Mouse (Mus musculus): ENCODE measurements at regions not wholly inside any gene's neighbourhood (a gene's known extent, or its start where the extent isn't known, plus 50 kb on each side); places are given as distances from the start of the nearest gene placed in this dataset.

DNA sequence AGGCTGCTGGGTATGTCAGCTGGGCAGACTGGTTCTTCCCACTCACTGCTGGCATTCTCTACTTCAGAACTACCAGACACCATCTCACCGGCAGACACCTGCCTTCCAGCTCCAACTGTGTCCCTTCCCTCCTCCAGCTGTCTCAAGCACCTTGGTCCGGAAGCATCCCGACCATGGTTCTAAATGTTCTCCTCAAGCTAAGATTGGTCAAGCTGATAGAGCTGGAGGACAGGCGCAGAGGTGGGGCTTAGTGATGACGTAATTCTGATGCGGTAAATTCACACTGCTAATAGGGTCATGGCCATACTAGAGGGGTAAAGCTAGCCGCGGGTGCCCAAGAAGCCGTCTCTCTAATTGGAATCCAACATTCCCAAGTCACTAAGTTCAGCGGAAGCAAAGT is 126.1 kb upstream of the Cdkn3 start:
- Histone ChIP-seq H3K27ac (replicated peaks; ENCODE audit: low read depth, low read length) (no peak overlapping the region), H3K4me1 (ENCODE audit: control insufficient read depth, insufficient read depth, low read length) (no peaks in the 10 kb centered on the region), H3K4me2 (ENCODE audit: low read length) (no peak overlapping the region), H3K9me3 (ENCODE audit: control insufficient read depth, low read length) (no peaks in the 10 kb centered on the region), H3K27me3 (ENCODE audit: control insufficient read depth, insufficient read depth, low read length) (no peaks in the 10 kb centered on the region), H3K9ac (replicated peaks; ENCODE audit: low read length) (no peak overlapping the region), H3K36me3 (ENCODE audit: control insufficient read depth, insufficient read depth, low read length) (no peaks in the 10 kb centered on the region), H3K4me3 (replicated peaks; ENCODE audit: low read depth, low read length) (no peak overlapping the region)
- ATAC-seq (ENCODE audit: low FRiP score, low TSS enrichment) (no peak), DNase-seq (no peak)
- WGBS = 91% methylated on average over 10 of the region's 10 CpGs

DNA sequence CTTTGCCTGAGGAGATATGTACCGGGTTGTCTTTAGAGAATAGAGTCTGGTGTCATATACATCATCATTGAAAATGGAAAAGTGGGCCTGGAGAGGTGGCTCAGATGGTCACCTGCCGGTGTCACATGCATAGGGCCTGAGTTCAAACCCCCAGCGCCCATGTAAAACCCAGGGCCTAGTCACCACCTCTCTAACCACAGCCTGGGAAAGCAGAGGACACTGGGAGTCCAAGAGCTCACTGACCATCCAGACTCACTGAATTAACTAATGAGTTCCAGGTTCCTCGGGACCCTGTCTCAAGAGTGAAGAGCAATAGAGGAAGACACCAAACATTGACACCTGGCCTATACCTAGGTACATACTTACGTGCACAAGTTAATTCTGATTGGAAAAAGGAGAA is 132.7 kb upstream of the Cdkn3 start:
- H3K9ac ChIP-seq (replicated peaks; ENCODE audit: low read length) = no peak overlapping the region
- no peaks in the 10 kb centered on the region for H3K9me3 ChIP-seq (ENCODE audit: control insufficient read depth, low read length)
- 94% methylated on average over 5 of the region's 5 CpGs for WGBS
- H3K4me2 ChIP-seq (ENCODE audit: low read length) = no peak overlapping the region
- DNase-seq = no peak
- H3K27ac ChIP-seq (replicated peaks; ENCODE audit: low read depth, low read length) = no peak overlapping the region
- no peaks in the 10 kb centered on the region for H3K4me1 ChIP-seq (ENCODE audit: control insufficient read depth, insufficient read depth, low read length)
- no peak for ATAC-seq (ENCODE audit: low FRiP score, low TSS enrichment)
- H3K27me3 ChIP-seq (ENCODE audit: control insufficient read depth, insufficient read depth, low read length) = no peaks in the 10 kb centered on the region
- H3K4me3 ChIP-seq (replicated peaks; ENCODE audit: low read depth, low read length) = no peak overlapping the region
- H3K36me3 ChIP-seq (ENCODE audit: control insufficient read depth, insufficient read depth, low read length) = no peaks in the 10 kb centered on the region

DNA sequence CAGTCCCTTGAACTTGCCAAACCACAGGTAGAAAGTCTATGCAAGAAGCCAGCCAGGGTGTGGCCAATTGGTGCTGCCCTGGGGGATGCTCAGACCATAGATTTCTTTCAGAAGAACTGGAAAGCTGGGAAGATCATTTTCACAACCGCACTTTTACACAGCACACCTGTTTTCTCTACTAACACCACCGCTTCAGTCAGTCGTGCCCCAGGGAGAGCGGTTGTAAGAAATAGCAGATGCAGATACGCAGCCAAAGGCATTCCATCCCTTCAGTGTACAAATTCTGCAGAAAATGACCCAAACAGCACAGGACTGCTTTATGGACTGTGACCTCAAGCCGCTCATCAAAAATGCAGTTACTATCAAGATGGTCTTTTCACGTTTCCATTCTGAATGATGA is 134.6 kb upstream of the Cdkn3 start:
- H3K4me3 ChIP-seq (replicated peaks; ENCODE audit: low read depth, low read length) = no peak overlapping the region
- no peak overlapping the region for H3K9ac ChIP-seq (replicated peaks; ENCODE audit: low read length)
- no peaks in the 10 kb centered on the region for H3K4me1 ChIP-seq (ENCODE audit: control insufficient read depth, insufficient read depth, low read length)
- no peak overlapping the region for H3K27ac ChIP-seq (replicated peaks; ENCODE audit: low read depth, low read length)
- DNase-seq = no peak
- H3K9me3 ChIP-seq (ENCODE audit: control insufficient read depth, low read length) = no peaks in the 10 kb centered on the region
- H3K4me2 ChIP-seq (ENCODE audit: low read length) = no peak overlapping the region
- no peak for ATAC-seq (ENCODE audit: low FRiP score, low TSS enrichment)
- no peaks in the 10 kb centered on the region for H3K36me3 ChIP-seq (ENCODE audit: control insufficient read depth, insufficient read depth, low read length)
- 85% methylated on average over 7 of the region's 7 CpGs for WGBS
- H3K27me3 ChIP-seq (ENCODE audit: control insufficient read depth, insufficient read depth, low read length) = no peaks in the 10 kb centered on the region

DNA sequence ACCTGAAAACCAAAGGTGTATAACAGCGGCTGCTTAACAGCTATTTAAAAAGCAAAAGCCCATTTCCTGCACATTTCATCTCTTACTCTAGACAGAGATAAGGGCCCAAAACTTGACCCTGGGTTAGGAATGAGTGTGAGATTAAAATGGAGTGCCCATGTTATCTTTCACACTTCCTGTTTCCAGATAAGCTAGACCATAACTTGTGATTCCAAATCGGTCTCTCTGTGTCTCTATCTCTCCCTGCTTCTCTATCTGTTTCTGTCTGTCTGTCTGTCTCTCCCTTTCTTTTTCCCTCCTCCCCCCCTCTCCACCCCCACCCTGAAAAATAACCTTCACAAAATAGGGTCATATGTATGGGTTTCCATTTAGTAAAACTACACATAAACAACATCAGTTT is 136.7 kb upstream of the Cdkn3 start:
- ATAC-seq (ENCODE audit: low FRiP score, low TSS enrichment) = no peak
- no peak overlapping the region for H3K9ac ChIP-seq (replicated peaks; ENCODE audit: low read length)
- H3K27ac ChIP-seq (replicated peaks; ENCODE audit: low read depth, low read length) = no peak overlapping the region
- H3K4me2 ChIP-seq (ENCODE audit: low read length) = no peak overlapping the region
- no peaks in the 10 kb centered on the region for H3K36me3 ChIP-seq (ENCODE audit: control insufficient read depth, insufficient read depth, low read length)
- no peaks in the 10 kb centered on the region for H3K9me3 ChIP-seq (ENCODE audit: control insufficient read depth, low read length)
- no peak for DNase-seq
- WGBS = 93% methylated on average over 2 of the region's 2 CpGs
- no peak overlapping the region for H3K4me3 ChIP-seq (replicated peaks; ENCODE audit: low read depth, low read length)
- H3K27me3 ChIP-seq (ENCODE audit: control insufficient read depth, insufficient read depth, low read length) = no peaks in the 10 kb centered on the region
- H3K4me1 ChIP-seq (ENCODE audit: control insufficient read depth, insufficient read depth, low read length) = no peaks in the 10 kb centered on the region

DNA sequence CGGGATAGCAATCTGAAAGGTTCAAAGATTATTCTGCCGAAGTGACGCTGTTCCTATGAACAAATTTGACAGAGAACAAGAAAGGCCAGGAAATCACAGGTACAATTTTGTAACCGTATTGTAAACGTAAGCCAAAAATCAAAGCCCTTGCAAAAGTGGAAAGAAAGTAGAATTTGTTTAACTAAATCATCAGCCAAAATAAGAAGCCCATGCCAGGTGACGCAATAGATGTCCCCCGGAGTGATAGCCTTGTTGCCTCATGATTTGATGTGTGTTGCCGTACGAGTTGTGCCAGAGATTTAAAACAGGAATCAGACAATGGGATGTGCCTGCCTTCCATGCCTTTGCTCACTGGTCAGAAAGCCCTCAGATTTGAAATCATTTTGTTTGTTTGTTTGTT is 144.3 kb upstream of the Cdkn3 start:
- Histone ChIP-seq H3K4me1 (ENCODE audit: control insufficient read depth, insufficient read depth, low read length) (no peaks in the 10 kb centered on the region), H3K9ac (replicated peaks; ENCODE audit: low read length) (no peak overlapping the region), H3K9me3 (ENCODE audit: control insufficient read depth, low read length) (no peaks in the 10 kb centered on the region), H3K4me2 (ENCODE audit: low read length) (no peak overlapping the region), H3K4me3 (replicated peaks; ENCODE audit: low read depth, low read length) (no peak overlapping the region), H3K27ac (replicated peaks; ENCODE audit: low read depth, low read length) (no peak overlapping the region), H3K36me3 (ENCODE audit: control insufficient read depth, insufficient read depth, low read length) (no peaks in the 10 kb centered on the region), H3K27me3 (ENCODE audit: control insufficient read depth, insufficient read depth, low read length) (no peaks in the 10 kb centered on the region)
- DNase-seq = no peak
- 91% methylated on average over 9 of the region's 9 CpGs for WGBS
- ATAC-seq (ENCODE audit: low FRiP score, low TSS enrichment) = no peak

DNA sequence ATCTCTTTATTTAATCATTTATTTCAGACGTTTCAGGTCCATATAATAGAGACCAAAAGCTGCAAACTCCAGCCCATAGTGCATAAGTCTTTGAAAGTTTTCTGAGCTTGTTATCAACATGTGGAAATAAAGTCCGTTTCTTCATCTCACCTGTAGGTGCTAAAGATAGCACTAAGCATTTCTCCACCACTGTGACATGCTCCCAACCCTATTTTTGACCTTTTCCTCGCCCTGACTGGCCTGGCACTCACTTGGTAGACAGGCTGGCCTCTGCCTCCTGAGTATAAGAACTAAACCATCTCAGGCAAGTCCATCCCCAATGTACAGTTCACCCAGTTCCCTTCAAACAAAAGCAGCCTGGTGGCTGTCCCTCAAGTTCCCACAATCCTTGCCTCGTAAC is 145.4 kb upstream of the Cdkn3 start:
- H3K36me3 ChIP-seq (ENCODE audit: control insufficient read depth, insufficient read depth, low read length) = no peaks in the 10 kb centered on the region
- no peak for DNase-seq
- WGBS = 84% methylated on average over 4 of the region's 4 CpGs

DNA sequence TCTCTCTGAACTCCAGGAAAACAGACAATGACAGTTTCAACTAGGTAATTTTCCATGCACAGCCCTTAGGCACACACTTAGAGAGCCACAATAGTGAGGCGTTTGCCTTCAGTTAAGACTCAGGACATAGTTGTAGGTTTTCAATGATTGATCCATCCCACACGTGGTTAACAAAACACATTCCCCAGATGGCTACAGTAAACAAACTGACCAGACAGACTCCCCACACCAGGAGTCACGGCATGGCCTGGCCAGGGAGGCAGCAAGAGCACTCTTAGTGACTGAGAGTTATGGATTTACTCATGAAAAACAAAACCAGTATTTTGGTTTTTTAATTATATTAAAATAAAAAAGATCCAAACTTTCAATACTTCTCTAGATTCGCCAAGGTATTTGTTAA is 146.6 kb upstream of the Cdkn3 start:
- H3K36me3 ChIP-seq (ENCODE audit: control insufficient read depth, insufficient read depth, low read length) = no peaks in the 10 kb centered on the region
- no peak overlapping the region for H3K9ac ChIP-seq (replicated peaks; ENCODE audit: low read length)
- no peak overlapping the region for H3K4me2 ChIP-seq (ENCODE audit: low read length)
- 67% methylated on average over 4 of the region's 4 CpGs for WGBS
- no peak overlapping the region for H3K4me3 ChIP-seq (replicated peaks; ENCODE audit: low read depth, low read length)
- H3K4me1 ChIP-seq (ENCODE audit: control insufficient read depth, insufficient read depth, low read length) = no peaks in the 10 kb centered on the region
- no peaks in the 10 kb centered on the region for H3K9me3 ChIP-seq (ENCODE audit: control insufficient read depth, low read length)
- ATAC-seq (ENCODE audit: low FRiP score, low TSS enrichment) (no peak), DNase-seq (no peak)
- no peaks in the 10 kb centered on the region for H3K27me3 ChIP-seq (ENCODE audit: control insufficient read depth, insufficient read depth, low read length)
- no peak overlapping the region for H3K27ac ChIP-seq (replicated peaks; ENCODE audit: low read depth, low read length)

More for the DNA sequence above, 145.4 kb upstream of the Cdkn3 start:
- H3K9ac ChIP-seq (replicated peaks; ENCODE audit: low read length) = no peak overlapping the region
- ATAC-seq (ENCODE audit: low FRiP score, low TSS enrichment) = no peak
- no peaks in the 10 kb centered on the region for H3K27me3 ChIP-seq (ENCODE audit: control insufficient read depth, insufficient read depth, low read length)
- no peaks in the 10 kb centered on the region for H3K4me1 ChIP-seq (ENCODE audit: control insufficient read depth, insufficient read depth, low read length)
- H3K9me3 ChIP-seq (ENCODE audit: control insufficient read depth, low read length) = no peaks in the 10 kb centered on the region
- H3K4me2 ChIP-seq (ENCODE audit: low read length) = no peak overlapping the region
- H3K4me3 ChIP-seq (replicated peaks; ENCODE audit: low read depth, low read length) = no peak overlapping the region
- no peak overlapping the region for H3K27ac ChIP-seq (replicated peaks; ENCODE audit: low read depth, low read length)

DNA sequence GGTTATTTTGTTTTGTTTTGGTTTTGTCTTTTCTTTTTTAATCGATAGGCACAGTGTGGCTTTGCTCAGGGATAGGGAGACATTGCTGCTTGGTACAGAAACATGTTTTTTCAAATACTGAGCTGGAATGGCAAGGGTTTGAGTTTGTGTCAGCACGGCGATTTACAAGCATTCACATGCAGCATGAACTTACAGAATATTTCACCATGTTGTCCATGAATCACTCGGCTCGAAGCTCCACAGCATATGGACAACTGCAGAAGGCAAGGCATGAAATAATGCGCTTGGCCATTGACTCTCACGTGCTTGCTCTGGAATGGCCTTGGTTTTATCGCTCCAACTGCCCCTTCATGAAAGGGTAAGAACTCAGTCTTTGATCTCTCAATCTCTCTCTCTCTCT is 147.1 kb upstream of the Cdkn3 start:
- no peak for ATAC-seq (ENCODE audit: low FRiP score, low TSS enrichment)
- Histone ChIP-seq H3K9me3 (ENCODE audit: control insufficient read depth, low read length) (no peaks in the 10 kb centered on the region), H3K4me1 (ENCODE audit: control insufficient read depth, insufficient read depth, low read length) (no peaks in the 10 kb centered on the region), H3K4me3 (replicated peaks; ENCODE audit: low read depth, low read length) (no peak overlapping the region), H3K27me3 (ENCODE audit: control insufficient read depth, insufficient read depth, low read length) (no peaks in the 10 kb centered on the region), H3K36me3 (ENCODE audit: control insufficient read depth, insufficient read depth, low read length) (no peaks in the 10 kb centered on the region), H3K4me2 (ENCODE audit: low read length) (no peak overlapping the region), H3K27ac (replicated peaks; ENCODE audit: low read depth, low read length) (no peak overlapping the region), H3K9ac (replicated peaks; ENCODE audit: low read length) (no peak overlapping the region)
- no peak for DNase-seq
- 91% methylated on average over 8 of the region's 8 CpGs for WGBS

DNA sequence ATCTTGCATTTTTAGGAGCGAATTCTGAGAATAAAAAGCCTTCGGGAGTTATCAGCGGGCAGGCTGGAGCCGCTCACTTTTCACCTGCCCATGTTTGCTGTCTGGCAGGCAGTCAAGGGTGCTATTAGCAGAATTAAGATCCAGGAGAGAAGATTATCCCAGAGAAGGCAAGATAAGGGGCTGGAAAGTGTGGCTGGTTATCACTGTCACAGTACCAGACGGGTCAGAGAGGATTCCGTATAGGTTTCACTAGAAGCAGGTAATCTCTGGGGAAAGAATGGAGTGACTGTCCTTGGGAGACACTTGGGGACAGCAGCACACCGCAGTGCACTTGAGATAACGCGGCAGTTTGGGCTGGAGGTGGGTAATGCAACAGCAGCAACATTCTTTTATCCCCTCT is 147.8 kb upstream of the Cdkn3 start:
- Histone ChIP-seq H3K36me3 (ENCODE audit: control insufficient read depth, insufficient read depth, low read length) (no peaks in the 10 kb centered on the region), H3K9ac (replicated peaks; ENCODE audit: low read length) (no peak overlapping the region), H3K27ac (replicated peaks; ENCODE audit: low read depth, low read length) (no peak overlapping the region), H3K9me3 (ENCODE audit: control insufficient read depth, low read length) (no peaks in the 10 kb centered on the region), H3K27me3 (ENCODE audit: control insufficient read depth, insufficient read depth, low read length) (no peaks in the 10 kb centered on the region), H3K4me1 (ENCODE audit: control insufficient read depth, insufficient read depth, low read length) (no peaks in the 10 kb centered on the region), H3K4me3 (replicated peaks; ENCODE audit: low read depth, low read length) (no peak overlapping the region), H3K4me2 (ENCODE audit: low read length) (no peak overlapping the region)
- DNase-seq (no peak), ATAC-seq (ENCODE audit: low FRiP score, low TSS enrichment) (no peak)
- 74% methylated on average over 9 of the region's 9 CpGs for WGBS

Data from midbrain, embryonic 14.5 days (tissue).